Mouse (Mus musculus): ENCODE data around the gene Gm4792. TPM values are rescaled to one million over a fixed set of nuclear protein-coding genes. Genes with fewer than 3 reads are reported as not detected.

Gene Gm4792
- total and polyA plus RNA-seq, 3 experiments: not detected

- TF ChIP-seq TBP (conservative IDR thresholded peaks at IDR 0.05; ENCODE audit: low read depth, low read length): no peak
- TF ChIP-seq CTCF (conservative IDR thresholded peaks at IDR 0.05 in 1 of 2, IDR thresholded peaks at IDR 0.05 in 1 of 2; ENCODE audit: low read depth in 2 of 2, low read length in 2 of 2): no peak; a peak in 1 of 4 replicates
- no peak for TF ChIP-seq POLR2A (IDR thresholded peaks at IDR 0.05; ENCODE audit: low read depth, low read length)
- TF ChIP-seq MAX (IDR thresholded peaks at IDR 0.05; ENCODE audit: low read length): peak; percentile 74
- TF ChIP-seq ELF1 (IDR thresholded peaks at IDR 0.05; ENCODE audit: low read depth, low read length): peak; percentile 54
- no peak for TF ChIP-seq NRF1 (IDR thresholded peaks at IDR 0.05; ENCODE audit: low read depth, low read length)
- no peak for TF ChIP-seq NELFE (IDR thresholded peaks at IDR 0.05; ENCODE audit: low read depth, low read length)
- no peak for TF ChIP-seq MEF2A (IDR thresholded peaks at IDR 0.05; ENCODE audit: borderline replicate concordance, low read depth, low read length)
- no peak for TF ChIP-seq ZMIZ1 (IDR thresholded peaks at IDR 0.05; ENCODE audit: low read depth, low read length)
- TF ChIP-seq ZKSCAN1 (IDR thresholded peaks at IDR 0.05; ENCODE audit: borderline replicate concordance, low read depth, low read length): no peak
- no peak for TF ChIP-seq USF1 (IDR thresholded peaks at IDR 0.05; ENCODE audit: low read depth, low read length)
- TF ChIP-seq CHD2 (IDR thresholded peaks at IDR 0.05; ENCODE audit: low read length): 0 out of 2 replicates have a peak, but pooled peaks have one; percentile 17
- TF ChIP-seq MAZ (IDR thresholded peaks at IDR 0.05; ENCODE audit: low read depth, low read length): no peak
- no peak for TF ChIP-seq KAT2A (IDR thresholded peaks at IDR 0.05; ENCODE audit: insufficient replicate concordance, low read length)
These were observed 34.8 kb upstream of the Gm4792 start (continued) for GRCm38 (mm10) chr10:94333328-94333727.

- peak overlapping the region; percentile 46 for H3K9ac ChIP-seq (ENCODE audit: insufficient read depth, low read depth)
- H3K27ac ChIP-seq (ENCODE audit: insufficient read depth, low read depth): peak overlapping the region; percentile 86
- dilution Hi-C loops (cut with MboI; ENCODE audit: extremely low pct_ligation_motif_present, extremely low pct_unique_long_range_greater_than_20kb, low sequenced_read_pairs): no loop called here
- H3K79me2 ChIP-seq (replicated peaks; ENCODE audit: control insufficient read depth, extremely low read depth, insufficient read depth, poor library complexity, severe bottlenecking): no peaks in the 10 kb centered on the region; the same call in 1 of the 2 replicates
- peak overlapping the region; percentile 93 for H3K4me2 ChIP-seq (ENCODE audit: insufficient read depth, low read depth, poor library complexity, severe bottlenecking)
- DNase-seq (ENCODE audit: extremely low read depth): peak; percentile 87
- in situ Hi-C loops (cut with MboI; ENCODE audit: low pct_ligation_motif_present, low pct_unique_long_range_greater_than_20kb, low sequenced_read_pairs): no loop called here
- H3K4me1 ChIP-seq (ENCODE audit: control insufficient read depth in 1 of 2, insufficient read depth in 2 of 2): peaks cover 19 to 58% of the 10 kb centered on the region in 2 experiments
- H3K9me3 ChIP-seq (replicated peaks; ENCODE audit: low read length): no peaks in the 10 kb centered on the region
- no peaks in the 10 kb centered on the region for H3K27me3 ChIP-seq (replicated peaks)
- no peaks in the 10 kb centered on the region for H3K36me3 ChIP-seq (replicated peaks in 1 of 2; ENCODE audit: control insufficient read depth in 1 of 2, insufficient read depth in 1 of 2, low read length in 1 of 2)
- no peak overlapping the region for H3K4me3 ChIP-seq (replicated peaks in 1 of 3; ENCODE audit: low read depth in 2 of 3, low read length in 2 of 3, poor library complexity in 1 of 3)
- peak; percentile 66; the same call in 1 of the 2 replicates for TF ChIP-seq JUN (IDR thresholded peaks at IDR 0.05; ENCODE audit: insufficient read depth, low read depth, low read length)
- no peak for TF ChIP-seq ELF1 (IDR thresholded peaks at IDR 0.05; ENCODE audit: low read depth, low read length)
- no peak; the same call in 1 of the 2 replicates for TF ChIP-seq SIN3A (IDR thresholded peaks at IDR 0.05; ENCODE audit: low read length)
- peak; percentile 15; the same call in 1 of the 2 replicates for TF ChIP-seq SMC3 (IDR thresholded peaks at IDR 0.05; ENCODE audit: low read depth, low read length)
- peak; percentile 27 for TF ChIP-seq RAD21 (IDR thresholded peaks at IDR 0.05; ENCODE audit: low read depth, low read length)
- no peak for TF ChIP-seq USF1 (IDR thresholded peaks at IDR 0.05; ENCODE audit: low read depth, low read length)
- TF ChIP-seq JUND (conservative IDR thresholded peaks at IDR 0.05; ENCODE audit: low read depth, low read length): peak; percentile 60
- peak; percentile 90 for TF ChIP-seq EP300 (IDR thresholded peaks at IDR 0.05; ENCODE audit: low read length)
- peak; percentile 46 for TF ChIP-seq POLR2A (IDR thresholded peaks at IDR 0.05; ENCODE audit: low read depth, low read length)
- TF ChIP-seq CTCF (conservative IDR thresholded peaks at IDR 0.05 in 1 of 2, IDR thresholded peaks at IDR 0.05 in 1 of 2; ENCODE audit: low read depth in 2 of 2, low read length in 2 of 2): peak; percentile 49 to 50
- peak; percentile 81; the same call in 1 of the 2 replicates for TF ChIP-seq MEF2A (IDR thresholded peaks at IDR 0.05; ENCODE audit: borderline replicate concordance, low read depth, low read length)
- peak; percentile 75 for TF ChIP-seq CHD2 (IDR thresholded peaks at IDR 0.05; ENCODE audit: low read length)
- TF ChIP-seq TBP (conservative IDR thresholded peaks at IDR 0.05; ENCODE audit: low read depth, low read length): peak; percentile 26; the same call in 1 of the 2 replicates
- no peak for TF ChIP-seq ZNF384 (IDR thresholded peaks at IDR 0.05; ENCODE audit: low read depth, low read length)
- TF ChIP-seq ETS1 (conservative IDR thresholded peaks at IDR 0.05; ENCODE audit: low read depth, low read length): peak; percentile 85
- TF ChIP-seq IRF4 (IDR thresholded peaks at IDR 0.05; ENCODE audit: low read depth, low read length): peak; percentile 97
- no peak for TF ChIP-seq USF2 (conservative IDR thresholded peaks at IDR 0.05; ENCODE audit: low read depth, low read length)
- no peak for TF ChIP-seq ZC3H11A (IDR thresholded peaks at IDR 0.05; ENCODE audit: low read depth, low read length)
- TF ChIP-seq BHLHE40 (IDR thresholded peaks at IDR 0.05; ENCODE audit: low read depth, low read length): peak; percentile 78
- peak; percentile 81 for TF ChIP-seq TCF12 (IDR thresholded peaks at IDR 0.05; ENCODE audit: low read depth, low read length)
- TF ChIP-seq NRF1 (IDR thresholded peaks at IDR 0.05; ENCODE audit: low read depth, low read length): no peak
- no peak for TF ChIP-seq MXI1 (IDR thresholded peaks at IDR 0.05; ENCODE audit: low read depth, low read length)
- TF ChIP-seq HCFC1 (IDR thresholded peaks at IDR 0.05; ENCODE audit: low read depth, low read length): no peak
- no peak for TF ChIP-seq E2F4 (IDR thresholded peaks at IDR 0.05; ENCODE audit: insufficient replicate concordance, low read depth, low read length)
- no peak for TF ChIP-seq GABPA (IDR thresholded peaks at IDR 0.05; ENCODE audit: insufficient replicate concordance, low read depth, low read length)
- TF ChIP-seq MAFK (IDR thresholded peaks at IDR 0.05; ENCODE audit: insufficient replicate concordance, low read length): no peak
- no peak for TF ChIP-seq UBTF (IDR thresholded peaks at IDR 0.05; ENCODE audit: low read depth, low read length)
These were observed 34.0 kb upstream of the Gm4792 start for GRCm38 (mm10) chr10:94332358-94333137.
